Mouse (Mus musculus) 3134 (cell line): ENCODE data around the gene Gm13304.
"Not testable (repeated sequence)": the region's sequence is repeated elsewhere in the genome, so short reads cannot be mapped to it uniquely, and the experiment has no call there.

Source experiments
- DNase-seq: peaks from one replicate; pipeline ENCODE4 v3.0.0-alpha.2; 2011; ENCODE audit warnings: low spot score; ENCODE audit not compliant: insufficient read length; ENCODE audit errors: extremely low read depth

The Gm13304 gene

GRCm38 (mm10) chr4:42114517-42114916 lies at the start of gene Gm13304:
TSS of gene Gm13304 (plus strand) at chr4:42114817.
- not testable (repeated sequence) for DNase-seq

- not testable (repeated sequence) for DNase-seq
These were observed 23.7 kb upstream of the Gm13304 start, which contains the start of gene Gm3893 for GRCm38 (mm10) chr4:42090907-42091306. TSS of gene Gm3893 (plus strand) at chr4:42091207.

GRCm38 (mm10) chr4:42153136-42153535 lies 38.5 kb downstream of the Gm13304 start, which contains the start of gene Gm13306:
TSS of gene Gm13306 (plus strand) at chr4:42153436.
- DNase-seq = not testable (repeated sequence)
